Mouse (Mus musculus): Measurements from ENCODE around the gene Hs2st1. TPM values are rescaled to one million over a fixed set of nuclear protein-coding genes. Genes with fewer than 3 reads are reported as not detected.

The Hs2st1 gene
- total RNA-seq, 2 experiments from 2014 or later, result 20.8 to 23.2 TPM

DNA sequence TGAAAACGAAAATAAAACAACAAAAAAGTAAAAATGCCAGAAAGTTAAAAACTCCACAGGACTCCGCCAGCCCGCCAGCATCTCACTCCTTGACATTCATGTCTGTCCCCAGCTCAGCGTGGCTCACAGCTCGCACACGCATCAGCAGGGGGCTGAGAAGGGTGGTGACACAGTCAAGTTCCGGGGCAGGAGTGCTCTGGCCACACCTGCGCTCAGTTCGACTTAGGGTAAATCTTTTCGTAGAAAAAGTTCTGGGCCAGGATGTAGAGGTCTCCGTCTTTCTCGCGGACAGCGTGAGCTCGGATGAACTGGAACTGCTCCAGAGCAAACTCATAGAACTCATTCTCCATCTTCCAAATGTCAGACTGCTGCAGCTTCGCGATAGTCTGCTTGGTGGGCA, 135.7 kb downstream of the Hs2st1 start:
- DNase-seq, result no peak

DNA sequence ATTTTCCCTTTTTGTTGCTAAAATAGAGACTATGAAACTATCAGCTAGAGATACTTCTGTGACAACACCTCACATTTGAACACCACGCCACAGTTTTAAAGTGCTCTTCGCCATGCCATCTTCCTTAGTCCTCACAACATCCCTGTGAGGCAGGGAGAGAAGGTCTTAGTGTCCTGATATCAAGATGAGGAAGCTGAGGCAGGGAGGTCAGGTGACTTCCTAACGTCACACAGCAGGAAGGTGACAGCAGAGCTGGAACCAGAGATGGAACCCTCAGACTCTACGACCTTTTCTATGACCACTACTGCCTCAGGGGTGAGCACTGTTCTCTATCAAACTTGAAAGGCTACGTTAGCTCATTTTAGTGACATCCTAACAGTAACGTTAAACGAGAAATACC, 136.9 kb downstream of the Hs2st1 start:
- DNase-seq, result no peak

DNA sequence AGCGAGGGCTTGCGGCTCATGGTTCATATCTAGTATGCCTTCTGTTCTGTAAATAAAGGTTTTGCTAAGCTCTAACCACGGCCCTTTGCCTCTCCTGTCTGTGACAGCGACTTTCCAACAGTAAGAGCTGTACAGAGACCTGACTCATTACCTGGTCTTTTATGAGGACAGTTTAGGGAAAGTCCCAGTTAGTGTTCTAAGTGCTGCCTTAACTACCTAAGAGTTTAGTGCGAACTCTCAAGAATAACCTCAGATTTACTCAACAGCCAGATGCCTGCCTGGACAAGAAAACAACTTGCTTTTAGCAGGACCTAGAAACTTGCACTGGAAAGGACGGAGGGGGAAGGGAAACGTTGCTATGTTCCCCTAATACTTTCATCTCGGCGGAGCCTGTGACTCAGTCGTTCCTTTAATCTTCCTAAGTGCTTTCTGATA, 137.8 kb downstream of the Hs2st1 start:
- DNase-seq, result no peak

DNA sequence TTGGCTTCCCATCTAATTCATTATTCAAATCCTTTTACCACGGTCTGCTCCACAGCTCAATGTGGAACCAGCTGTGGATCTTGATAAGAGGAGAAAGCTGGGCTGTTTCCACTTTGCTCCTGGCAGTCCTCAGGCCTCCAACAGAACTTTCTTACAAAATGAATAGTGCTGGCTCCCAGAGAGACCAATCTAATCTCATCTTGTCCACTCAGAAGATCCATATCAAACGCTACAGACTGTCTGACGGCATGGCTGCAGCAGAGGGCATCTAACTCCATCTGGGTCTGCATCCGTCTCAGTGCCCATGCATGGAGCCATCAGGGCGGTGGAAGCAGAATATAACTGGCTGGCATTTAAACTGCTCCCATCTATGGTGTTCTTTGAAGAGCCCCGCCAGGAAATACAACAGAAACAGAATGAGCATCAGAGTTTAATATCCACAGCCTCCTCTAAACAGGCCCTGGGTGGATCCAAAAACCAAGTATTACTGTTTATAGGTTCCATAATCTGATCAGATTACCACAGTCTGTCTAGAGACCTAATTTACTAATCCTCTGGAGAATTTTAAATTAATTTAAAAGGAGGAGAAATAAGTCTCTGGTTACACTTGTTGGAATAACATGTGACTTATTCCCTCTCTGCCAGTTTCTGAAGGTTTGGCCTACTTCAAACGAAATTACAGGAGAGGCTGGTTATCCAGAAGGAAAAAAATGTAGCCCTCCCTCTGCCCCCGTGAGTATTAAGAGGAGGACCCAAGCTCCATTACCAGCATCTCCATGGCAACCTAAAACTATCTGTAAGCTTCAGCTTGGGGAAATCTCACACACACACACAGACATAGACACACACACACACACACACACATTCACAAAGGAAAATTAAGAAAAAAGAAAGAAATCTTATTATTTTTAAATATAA, 141.2 kb downstream of the Hs2st1 start:
- no peak for DNase-seq

DNA sequence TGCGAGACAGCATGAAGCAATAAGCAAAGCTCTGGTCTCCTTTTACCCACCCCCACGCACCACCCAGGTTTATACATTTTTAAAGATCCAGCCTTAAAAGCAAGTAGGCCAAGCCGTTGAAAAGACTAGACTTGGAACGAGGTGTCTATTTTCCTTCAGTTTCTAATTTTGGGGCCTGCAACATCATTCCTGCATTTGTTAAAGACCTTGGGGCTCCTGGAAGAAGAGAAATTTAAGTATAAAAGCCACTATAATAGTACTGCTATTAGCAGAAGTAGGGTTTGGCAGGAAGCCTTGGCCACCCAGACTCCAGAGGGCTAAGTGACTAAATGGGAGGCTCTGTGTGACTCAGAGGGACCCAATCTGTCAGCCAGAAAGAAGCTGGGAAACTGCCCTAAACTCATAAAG, 144.9 kb downstream of the Hs2st1 start:
- peak; percentile 46 for DNase-seq

DNA sequence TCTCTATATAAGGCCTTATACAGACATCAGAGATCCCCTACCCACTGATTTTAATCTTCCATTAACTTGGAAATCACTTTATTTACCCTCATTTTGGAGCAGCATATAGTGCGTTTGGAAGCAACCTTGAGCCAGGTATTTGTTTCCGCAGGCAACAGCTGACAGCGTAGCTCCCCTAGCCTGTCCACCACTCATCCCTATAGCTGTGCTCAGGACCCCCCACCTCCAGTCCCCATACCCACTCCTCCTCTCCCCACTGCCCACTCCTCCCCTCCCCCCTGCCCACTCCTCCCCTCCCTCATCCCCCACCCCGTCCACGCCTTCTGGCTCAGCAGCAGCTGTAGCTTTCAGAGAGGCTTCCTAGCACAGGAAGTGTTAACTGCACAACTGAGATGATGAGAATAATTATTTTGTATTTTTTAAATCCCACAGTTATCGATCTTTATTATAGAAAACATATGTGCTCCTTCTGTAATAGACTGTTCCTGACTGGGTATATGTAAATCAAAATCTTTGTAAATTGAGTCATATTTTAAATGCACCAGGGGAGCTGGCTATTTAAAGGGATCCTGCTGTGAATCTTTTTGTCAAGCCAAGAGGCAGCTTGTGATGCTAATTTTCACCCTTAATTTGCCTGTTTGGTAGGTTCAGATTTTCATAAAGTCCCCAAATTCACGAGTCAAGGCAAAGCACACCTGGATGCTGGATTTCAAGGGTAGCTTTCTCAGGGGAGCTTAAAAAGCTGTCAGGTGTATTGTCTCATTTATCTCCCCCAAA, 148.4 kb downstream of the Hs2st1 start:
- no peak for DNase-seq

DNA sequence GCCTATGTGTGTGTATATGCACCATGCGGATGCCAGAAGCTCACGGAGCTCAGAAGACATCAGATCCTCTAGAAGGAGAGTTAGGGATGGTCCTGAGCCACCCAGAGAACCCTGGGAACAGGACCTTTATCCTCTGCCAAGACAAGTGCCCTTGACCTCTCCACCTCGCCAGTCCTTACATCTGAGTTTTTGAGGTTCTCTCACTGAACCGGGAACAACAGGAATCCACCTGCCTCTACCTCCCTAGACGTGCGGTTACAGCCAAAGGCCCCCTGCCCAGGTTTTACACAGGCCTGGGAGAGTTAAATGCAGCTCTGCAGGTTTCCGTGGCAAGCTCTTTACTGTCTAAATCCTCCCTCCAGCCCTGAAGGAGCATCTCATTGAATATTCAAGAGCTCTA, 156.2 kb downstream of the Hs2st1 start:
- DNase-seq, result no peak

DNA sequence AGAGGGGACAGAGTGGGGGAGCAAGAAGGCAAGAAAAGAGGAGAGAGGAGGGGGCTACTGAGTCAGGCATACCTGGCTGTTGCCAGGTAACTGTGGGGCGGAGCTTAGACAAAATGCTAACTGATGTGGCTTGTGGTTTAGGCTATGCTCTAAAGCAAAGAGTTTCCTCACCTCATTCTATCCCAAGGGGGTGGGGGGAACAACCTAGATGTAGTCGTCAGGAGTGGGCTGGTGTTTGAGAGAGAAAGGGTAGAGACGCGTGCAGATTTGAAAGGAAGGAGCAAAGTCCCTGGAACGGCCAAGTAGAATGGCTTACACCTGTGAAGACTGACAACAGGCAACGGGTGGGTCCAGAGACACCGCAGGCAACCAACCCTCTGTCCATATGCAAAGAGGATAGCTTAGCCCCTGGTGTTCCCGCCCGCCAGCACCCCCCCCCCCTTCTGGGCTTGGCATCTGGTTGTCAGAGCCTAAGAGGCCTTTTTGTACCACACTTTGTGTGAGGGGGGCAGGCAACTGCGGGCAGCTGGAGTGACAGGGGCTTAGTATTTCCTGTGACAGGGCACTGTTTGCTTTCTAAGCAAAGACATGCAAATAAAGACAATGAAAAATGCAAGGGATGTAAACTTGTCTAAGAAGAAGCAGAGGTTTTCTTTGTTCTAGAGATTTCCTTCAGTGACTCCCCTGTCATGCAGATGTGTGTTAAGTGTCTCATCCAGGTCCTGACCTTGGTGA, 157.3 kb downstream of the Hs2st1 start:
- no peak for DNase-seq

DNA sequence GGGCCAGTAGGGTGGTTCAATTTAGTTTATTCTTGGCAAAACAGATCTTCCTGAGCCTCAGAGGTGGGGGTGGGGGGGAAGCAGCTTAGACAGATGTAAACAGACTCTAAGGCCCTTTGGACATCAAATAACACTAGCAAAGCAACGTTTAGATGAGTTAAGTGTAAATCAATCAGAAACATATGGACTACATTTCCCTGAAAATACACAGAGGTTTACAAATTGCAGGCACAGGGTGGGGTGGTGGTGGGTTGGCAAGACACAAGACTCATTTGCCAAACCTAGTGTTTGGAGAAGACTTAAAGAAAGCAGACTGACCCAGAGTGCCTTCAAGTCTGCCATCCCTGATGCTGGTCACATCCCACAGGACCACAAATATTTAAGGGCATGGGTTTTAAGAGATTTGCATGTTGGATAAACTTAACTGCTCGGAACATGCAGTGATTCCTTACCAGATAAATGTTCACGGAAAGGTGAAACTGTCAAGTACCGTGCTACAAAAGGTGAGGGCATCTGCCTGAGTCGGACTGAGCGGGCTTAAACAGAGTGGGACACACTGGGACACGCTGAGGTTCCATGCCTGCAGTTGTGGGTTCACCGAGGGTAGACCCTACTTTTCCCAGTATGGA, 158.2 kb downstream of the Hs2st1 start:
- DNase-seq, result no peak

DNA sequence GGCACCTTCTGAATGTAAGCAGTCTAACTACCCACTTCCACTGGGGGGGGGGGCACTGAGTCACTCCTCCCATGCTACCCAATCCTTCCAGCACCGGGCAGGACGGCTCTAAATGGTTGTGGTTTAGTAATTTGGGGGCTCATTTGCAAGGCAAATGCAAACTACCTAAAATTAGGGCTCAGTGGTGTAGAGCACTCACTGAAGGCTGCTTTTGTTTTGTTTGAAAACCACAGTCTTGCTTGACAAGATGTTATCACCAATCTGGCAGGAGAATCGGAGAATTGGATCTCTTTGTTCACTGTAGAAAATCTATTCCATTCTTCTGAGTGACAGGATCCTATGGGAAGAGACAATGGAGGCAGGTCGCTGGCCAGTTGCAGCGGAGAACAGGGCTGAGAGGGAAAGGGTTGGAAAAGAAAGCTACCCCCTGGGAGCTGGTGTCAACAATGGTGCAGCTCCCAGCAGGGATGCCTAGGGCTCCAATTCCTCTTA, 158.9 kb downstream of the Hs2st1 start:
- no peak for DNase-seq

DNA sequence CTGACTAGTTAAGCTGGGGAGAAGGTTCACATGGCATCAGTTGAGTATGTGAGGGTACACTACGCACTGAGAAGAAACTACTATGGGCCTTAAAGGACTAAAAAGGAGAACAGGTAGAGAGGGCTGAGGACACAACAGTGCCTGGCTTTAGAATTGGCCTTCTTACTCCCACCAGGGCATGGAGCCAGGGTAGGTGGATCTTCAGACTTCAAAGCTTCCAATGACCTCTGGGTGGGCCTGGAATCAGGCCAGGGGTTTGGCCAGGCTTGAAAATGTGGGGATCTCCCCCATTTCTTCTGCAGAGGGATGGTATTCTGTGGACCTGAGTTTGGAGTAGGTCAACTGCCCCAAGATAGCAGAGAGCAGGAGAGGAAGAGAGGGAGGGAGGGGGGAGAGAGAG, 161.0 kb downstream of the Hs2st1 start:
- no peak for DNase-seq

DNA sequence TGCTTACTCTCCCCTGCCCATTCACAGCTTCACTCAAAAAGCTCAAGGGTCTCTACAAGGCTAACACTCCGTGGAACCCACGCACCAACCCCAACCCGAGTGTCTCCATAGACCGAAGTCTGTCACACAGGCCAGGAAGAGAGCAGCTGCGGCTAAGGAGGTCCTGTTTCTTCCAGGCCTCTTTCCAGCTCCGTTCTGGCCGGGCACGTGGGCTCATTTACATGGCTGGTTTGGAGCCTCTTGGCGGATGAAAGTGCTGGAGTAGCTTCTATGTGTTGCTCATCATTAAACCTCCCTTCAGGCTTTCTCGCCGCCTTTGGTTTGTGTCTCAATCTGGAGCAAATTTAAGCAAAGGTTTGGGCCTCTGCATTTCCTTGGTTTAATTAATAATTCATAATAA, 164.7 kb downstream of the Hs2st1 start:
- DNase-seq, result no peak

DNA sequence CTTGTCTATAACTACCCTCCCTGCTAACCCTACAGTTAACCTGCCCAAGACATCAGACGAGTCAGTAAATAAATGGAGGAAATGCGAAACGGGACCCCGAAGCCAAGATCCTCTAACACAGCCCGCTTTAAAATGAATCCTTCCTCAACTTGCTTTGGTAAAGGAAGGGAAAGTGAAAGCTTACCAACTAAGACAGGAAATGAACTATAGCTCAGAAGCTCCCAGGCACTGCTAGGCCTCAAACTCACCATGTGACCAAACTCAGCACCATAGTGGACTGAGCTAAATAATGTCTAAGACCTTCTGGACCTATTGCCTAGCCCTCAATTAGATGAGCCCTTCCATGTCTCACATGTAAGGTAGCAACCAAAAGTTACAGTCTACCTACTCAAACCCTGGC, 168.7 kb downstream of the Hs2st1 start:
- no peak for DNase-seq

DNA sequence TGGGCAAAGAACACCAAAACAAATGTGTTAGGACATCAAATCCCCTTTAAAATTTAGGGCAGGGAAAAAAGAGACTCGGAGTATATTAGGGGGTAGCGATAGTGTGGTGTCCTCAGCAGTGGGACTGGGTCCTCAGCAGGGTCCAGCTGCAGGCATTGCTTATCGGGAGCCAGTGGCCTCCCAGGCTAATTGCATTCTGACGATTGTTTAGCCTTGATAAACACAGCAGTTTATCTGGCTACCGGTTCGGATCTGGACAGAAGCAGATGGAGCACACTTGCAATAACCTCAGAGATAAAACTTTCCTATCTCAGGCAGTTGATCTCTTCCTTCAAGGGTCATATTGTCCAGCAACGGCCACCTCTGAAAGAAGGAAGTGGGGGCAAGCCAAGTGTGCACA, 169.1 kb downstream of the Hs2st1 start:
- no peak for DNase-seq

DNA sequence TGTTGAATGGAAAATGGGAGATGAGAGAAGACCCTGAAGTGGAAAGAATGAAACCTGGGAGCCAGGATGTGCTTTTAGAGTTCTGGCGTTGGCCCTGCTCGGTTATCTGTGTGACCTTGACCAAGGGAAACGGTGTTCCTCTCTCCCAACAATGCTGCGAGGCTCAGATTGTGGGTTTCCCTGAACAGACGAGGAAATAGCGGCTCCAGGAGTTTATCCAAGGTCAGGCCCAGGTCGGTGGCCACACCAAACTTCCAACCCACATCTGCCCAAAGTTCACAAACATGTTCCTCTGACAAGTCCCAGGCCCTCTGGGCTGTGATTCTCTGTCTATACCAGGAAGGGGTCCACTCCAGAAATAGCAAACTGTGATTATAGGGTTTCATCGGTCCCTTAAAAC, 169.6 kb downstream of the Hs2st1 start:
- DNase-seq, result peak; percentile 36

DNA sequence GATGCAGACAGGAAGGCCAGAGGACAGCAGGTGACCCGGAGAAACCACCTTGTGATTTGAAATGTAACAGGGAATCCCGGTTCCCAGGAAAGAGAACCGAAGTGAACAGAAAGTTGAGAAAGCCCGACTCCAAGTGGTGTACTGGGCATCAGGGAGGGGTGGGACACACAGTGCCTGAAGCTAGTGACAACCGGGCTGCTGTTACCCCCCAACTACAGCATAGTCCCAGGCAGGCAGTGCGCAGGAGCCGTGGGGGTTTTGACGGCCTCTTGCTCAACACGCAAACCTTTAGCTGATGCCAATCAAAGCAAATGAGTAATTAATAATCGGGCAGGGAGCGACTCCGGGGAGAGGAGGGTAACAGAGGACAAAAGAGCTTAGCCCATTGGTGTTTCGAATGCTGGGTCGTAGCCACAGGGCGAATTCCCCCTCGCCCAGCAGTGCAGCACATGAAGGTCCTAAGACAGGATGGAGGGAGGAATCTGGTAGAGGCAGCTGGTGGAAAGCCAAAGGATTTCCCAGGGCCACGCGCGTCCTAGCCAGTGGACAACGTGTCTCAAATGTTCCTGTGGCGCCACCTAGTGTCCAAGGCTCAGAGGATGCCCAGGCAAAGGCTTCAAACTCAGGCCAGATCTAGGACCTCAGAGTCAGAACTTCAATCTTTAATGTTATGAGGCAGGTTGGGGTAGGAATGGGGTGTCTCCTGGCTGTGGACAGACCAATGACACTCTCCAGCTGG, 170.5 kb downstream of the Hs2st1 start:
- peak; percentile 92 for DNase-seq

DNA sequence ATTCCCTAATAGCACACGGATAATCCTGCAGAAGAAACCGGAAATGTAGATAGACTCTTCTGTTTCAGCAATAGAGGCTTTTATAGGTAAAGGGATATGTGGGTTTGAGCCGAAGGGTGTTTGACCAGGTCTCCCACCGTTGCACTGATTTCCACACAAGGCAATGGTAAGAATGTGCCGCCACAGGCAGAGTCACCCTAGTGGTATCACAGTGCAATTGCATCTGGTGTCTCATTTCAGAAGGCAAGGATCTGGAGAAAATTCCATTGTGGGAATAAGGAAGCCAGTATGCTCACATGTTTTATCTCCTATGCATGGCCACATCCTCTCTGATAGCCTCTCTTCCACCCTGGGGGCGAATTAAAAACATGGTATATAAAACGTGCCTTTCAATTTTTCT, 171.8 kb downstream of the Hs2st1 start:
- no peak for DNase-seq

DNA sequence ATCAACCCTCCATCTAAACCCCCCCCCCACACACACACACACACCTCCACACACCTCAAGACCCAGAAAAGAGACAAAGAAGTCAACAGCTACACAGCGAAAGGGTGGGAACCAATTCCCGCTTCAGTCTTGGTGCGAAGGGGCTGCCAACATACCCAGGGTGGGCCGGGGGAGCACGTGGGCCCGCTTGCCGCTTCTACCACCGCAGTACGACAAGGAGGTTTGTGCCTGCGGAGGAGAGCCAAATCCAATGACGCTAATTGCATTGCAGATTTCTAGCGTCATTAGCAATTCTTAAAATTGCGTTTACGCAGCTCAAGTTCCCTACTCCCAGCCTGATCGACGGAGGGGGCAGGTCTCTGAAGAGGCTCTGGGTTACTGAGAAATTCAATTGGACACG, 173.5 kb downstream of the Hs2st1 start:
- DNase-seq, result no peak

DNA sequence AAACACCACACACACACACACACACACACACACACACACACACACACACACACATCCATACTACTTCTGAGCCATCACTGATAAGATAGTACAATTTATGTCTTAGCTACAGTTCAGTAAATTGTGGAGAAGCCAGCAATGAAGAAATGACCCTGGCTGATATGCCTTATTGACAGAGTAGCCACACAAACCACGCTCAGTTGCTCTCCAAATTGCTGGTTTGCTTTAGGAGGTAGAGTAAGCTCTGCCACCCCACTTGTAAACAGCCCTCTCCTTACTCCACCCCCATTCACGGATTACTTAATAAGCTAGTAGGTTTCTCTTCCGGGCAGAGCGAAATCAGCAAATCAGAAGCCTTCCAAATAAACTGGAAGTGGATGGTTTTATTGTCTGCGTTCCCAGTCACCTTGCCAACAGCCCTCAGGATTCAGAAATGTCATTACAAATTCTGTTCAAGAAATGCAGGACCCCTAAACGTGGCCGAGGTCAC, 175.5 kb downstream of the Hs2st1 start:
- no peak for DNase-seq

DNA sequence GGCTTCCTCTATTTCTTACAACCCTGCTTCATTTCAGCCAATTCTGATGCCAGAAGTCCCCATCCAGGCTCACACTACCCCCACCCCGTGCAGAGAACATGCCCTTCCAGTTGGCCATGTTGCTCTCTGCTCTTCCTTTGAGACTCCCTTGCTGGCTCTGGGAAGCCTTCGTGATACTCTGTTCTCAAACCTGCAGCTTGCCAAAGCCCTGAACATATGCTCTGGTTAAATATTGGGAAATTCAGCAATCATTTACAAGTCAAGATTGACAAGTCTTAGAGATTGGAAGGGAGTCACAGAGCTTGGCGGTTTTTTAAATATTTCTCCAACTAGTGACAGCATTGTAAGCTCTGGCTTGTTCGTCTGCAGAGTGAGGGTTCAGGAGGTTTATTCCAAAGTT, 183.5 kb downstream of the Hs2st1 start:
- no peak for DNase-seq

DNA sequence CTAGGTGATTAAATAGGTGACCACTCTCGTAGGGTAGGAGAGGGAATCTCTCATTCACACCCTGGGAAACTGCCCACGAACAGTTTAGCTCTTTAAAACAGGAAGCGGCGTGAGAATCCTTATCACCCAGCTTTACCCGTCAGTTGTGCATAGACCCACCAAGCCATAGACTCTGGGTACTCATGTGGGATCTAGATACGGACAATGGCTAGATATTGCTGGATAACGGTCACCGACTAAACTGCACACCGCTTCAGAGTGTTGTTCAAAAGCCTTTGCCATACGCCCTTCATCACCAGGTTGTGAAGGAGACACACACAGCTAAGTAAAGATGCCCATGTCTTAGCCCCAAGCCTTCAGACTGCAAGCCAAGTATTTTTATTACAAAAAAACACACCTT, 185.3 kb downstream of the Hs2st1 start:
- no peak for DNase-seq

Data from heart, postnatal 4 days (tissue).